Mouse (Mus musculus) heart, postnatal 14 days (tissue): ENCODE results near the gene Gm20219. TPM values are rescaled to one million over a fixed set of nuclear protein-coding genes. Genes with fewer than 3 reads are reported as not detected.
"Not testable (repeated sequence)": the region's sequence is repeated elsewhere in the genome, so short reads cannot be mapped to it uniquely, and the experiment has no call there.

Source experiments
- DNase-seq, 2 experiments: peaks; one replicate each; pipeline ENCODE4 v3.0.0; 2021 to 2022
- intact Hi-C: fragments of 180-260 bp; cut with DNase I; formaldehyde crosslinking; loops from one replicate; pipeline ENCODE4 v1.15.1; 2025
- total RNA-seq, 2 experiments: library from RNA; stranded (reverse); gene quantifications; 2 replicates each; pipeline ENCODE4 v1.2.3; 2021

Gene Gm20219
- total RNA-seq, 2 experiments from 2014 or later, result 0.43 to 0.51 TPM

DNA sequence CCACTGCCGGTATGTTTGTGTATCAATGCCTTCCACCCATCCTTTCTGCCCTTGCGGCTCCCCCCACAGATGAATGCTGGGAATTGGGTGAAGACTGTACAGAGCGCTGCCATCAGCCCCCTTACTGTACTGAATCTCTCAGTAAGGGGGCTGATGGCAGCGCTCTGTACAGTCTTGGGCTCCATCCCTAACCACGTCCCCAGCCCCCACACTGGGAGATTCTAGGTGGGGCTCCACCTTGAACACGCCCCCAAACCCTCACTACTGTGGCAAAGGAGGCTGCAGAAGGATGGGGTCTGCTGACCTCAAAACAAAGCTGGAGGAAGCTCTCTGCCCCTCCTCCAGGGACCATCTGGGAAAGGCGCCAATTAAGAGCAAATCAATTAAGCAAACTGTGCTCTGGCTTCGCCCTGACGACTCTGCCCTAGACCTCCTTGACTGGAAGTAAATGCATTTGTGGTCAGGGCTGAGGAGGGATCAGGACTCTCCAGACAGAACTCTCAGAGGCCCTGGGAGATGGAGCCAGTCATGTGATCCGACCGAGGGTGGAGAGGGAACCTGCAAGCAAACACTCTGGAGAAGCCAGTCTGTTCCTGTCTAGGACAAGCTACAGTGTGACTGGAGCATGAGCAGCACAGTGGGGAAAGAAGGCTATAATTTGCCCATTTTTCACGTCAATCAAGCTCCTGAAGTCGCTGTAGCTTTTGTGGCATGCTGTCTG is 38.3 kb downstream of the Gm20219 start:
- DNase-seq, result no peak
- intact Hi-C loops, result no loop called here

- intact Hi-C loops, result no loop called here
Observed at GRCm38 (mm10) chr17:56514916-56515315, 39.3 kb downstream of the Gm20219 start.

DNA sequence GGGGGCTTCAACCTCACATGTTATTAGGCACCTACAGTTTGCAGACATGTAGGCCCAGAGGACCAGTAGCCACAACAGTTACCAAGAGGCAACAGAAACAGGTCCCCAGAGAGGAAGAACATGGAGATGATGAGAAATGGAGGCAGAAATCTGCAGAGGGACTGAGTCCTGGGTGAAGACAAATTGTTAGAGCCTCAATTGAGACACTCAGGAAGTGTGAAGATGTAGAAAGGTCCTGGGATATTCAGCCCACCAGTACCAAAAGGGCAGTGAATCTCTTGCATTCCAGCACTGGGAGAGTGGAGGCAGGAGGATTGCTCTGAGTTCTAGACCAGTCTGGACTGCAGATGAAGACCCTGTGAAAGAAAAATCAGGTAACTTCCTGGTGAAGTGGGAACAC is 39.9 kb downstream of the Gm20219 start:
- intact Hi-C loops, result no loop called here
- DNase-seq, result no peak

More at GRCm38 (mm10) chr17:56514916-56515315, 39.3 kb downstream of the Gm20219 start:
- DNase-seq, result no peak

DNA sequence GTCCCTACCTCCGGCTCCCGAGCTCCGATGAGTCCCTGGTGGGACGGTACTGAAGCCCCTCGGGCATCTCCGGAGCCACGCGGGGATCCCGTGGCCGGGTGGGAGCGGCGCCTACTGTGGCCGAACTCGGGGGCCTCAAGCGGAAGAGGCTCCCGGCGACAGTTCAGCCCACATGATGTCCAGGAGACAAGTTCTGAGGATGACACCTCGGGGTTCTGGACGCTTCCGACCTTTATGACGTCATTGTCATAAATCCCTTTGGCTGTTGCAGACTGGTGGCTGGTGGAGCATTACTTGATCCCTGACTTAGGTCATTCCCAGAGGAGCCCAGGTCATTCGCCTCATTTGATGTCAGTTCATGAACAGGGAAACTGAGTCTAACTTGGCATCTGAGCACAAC is 41.9 kb downstream of the Gm20219 start, which contains the start of gene Znrf4:
Gene Znrf4, minus strand, starts transcription at position 122 of the 400 bp plus-strand sequence.
- no peak for DNase-seq

DNA sequence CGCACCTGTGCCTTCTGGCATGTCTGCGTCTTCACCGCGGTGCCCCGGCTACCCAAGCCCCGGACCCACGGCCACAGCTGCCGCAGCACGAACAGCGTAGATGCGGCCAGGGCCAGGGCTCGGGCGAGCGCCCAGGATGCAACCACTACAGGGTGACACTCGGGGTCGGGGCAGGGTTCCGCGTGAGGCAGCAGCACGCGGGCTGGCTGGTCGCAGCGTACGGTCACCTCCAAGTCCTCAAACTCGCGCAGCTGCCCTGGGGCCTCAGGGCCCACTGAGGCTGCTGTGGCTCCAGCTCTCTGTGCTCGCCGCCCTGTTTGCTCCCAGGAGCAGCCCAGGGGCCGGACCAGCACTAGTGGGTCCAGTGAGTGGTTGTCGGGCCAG is 42.5 kb downstream of the Gm20219 start:
- DNase-seq, result no peak
- intact Hi-C loops, result no loop called here

More for the DNA sequence above, 41.9 kb downstream of the Gm20219 start, which contains the start of gene Znrf4:
- intact Hi-C loops, result no loop called here

DNA sequence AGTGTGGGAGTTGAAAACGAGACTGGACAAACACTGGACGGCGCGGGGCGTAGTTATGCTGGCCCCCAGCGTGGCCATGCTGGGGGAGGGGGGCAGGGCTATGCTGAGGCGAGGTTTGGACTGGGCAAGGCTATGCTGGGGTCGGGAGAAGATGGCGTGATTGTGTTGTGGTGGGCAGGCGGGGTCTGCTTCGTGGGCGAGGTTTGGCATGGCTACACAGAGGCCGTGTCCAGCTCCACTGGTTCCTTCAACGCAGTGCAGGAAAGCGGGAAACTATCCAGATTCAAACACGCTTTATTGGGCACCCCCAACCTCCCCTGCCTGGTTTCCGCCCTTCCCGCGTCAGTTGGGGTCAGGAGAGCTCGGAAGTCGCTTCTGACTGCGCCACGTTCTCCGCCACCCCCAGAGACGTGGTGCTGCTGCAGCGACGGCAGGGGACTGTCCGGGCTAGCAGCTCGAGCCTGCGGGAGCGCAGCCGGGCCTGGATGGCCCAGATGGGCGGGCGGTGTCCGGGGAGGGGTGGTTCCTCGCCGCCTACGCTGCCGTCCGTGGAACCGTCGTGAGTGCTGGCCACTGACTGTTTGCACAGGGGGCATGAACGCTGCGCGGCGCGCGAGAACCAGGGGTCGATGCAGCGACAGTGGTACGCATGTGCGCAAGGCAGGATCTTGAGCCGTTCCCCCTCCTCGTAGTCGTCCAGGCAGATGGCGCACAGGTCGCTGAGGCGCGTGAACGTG is 43.0 kb downstream of the Gm20219 start:
- DNase-seq, result peak in 1 of 2 experiments; percentile 10

DNA sequence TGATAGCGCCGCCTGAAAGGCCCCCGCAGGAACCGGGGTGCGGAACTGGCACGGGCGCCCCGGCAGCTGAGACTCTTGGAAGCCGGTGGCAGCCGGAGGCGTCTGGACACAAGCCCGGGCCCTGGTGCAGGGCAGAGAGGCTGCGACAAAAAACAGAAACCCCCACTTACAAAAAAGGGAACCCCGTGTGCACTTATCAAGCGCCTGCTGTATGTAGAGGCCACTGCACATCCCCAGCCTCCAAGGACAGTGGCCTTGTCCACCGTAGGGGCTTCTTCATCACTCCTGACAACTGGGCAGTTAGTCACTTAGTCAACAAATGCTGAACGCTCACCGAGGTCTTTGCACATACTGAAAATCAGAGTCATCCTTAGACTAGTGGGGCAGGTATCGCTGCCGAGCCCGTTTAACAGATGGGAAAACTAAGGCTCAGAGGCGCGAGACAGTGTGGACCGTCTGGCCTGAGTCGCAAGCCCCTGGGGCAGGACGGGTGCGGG is 43.7 kb downstream of the Gm20219 start:
- intact Hi-C loops, result no loop called here
- no peak for DNase-seq

More for the DNA sequence above, 43.0 kb downstream of the Gm20219 start:
- intact Hi-C loops, result no loop called here

- intact Hi-C loops, result no loop called here
- DNase-seq, result no peak
Observed at GRCm38 (mm10) chr17:56509707-56510472, 44.3 kb downstream of the Gm20219 start.

GRCm38 (mm10) chr17:56509021-56509640 is 45.1 kb downstream of the Gm20219 start:
- intact Hi-C loops, result no loop called here
- no peak for DNase-seq

- intact Hi-C loops, result no loop called here
- peak; percentile 91 to 94 for DNase-seq
Observed at GRCm38 (mm10) chr17:56507161-56508068, 46.8 kb downstream of the Gm20219 start.

- intact Hi-C loops, result no loop called here
- no peak for DNase-seq
Observed at GRCm38 (mm10) chr17:56506417-56507065, 47.6 kb downstream of the Gm20219 start.

DNA sequence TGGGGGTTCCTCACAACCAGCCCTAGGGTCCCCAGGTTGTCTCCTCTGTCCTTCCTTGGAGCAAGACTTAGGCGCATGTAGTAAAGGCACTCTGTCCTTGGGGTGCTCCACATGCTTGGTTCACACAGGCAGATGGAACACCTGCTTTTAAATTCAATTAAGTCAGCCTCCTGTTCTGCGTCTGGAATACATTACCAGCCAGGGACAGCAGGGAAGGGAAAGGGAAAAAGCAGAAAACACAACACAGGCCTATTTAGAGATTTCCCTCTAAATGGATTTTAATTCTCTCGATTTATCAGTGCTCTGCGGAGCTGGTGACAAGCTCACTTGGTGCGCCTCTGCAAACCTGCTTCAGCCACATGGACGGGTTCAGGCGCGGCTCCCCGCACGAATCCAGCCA is 48.8 kb downstream of the Gm20219 start:
- intact Hi-C loops, result no loop called here
- no peak for DNase-seq

- peak; percentile 59 to 68 for DNase-seq
Observed at GRCm38 (mm10) chr17:56502526-56502925, 51.7 kb downstream of the Gm20219 start.

GRCm38 (mm10) chr17:56501635-56502400 is 52.4 kb downstream of the Gm20219 start:
- DNase-seq, intact Hi-C loops: not testable (repeated sequence)

More at GRCm38 (mm10) chr17:56502526-56502925, 51.7 kb downstream of the Gm20219 start:
- intact Hi-C loops, result no loop called here
